Mouse (Mus musculus): ENCODE results near the gene Safb2. TPM values are rescaled to one million over a fixed set of nuclear protein-coding genes. Genes with fewer than 3 reads are reported as not detected.
A peak's percentile ranks its signal among the peaks of the same experiment; 100 is the strongest.

The Safb2 gene
- polyA plus RNA-seq, 1 experiment from 2014 or later: 63.6 TPM

DNA sequence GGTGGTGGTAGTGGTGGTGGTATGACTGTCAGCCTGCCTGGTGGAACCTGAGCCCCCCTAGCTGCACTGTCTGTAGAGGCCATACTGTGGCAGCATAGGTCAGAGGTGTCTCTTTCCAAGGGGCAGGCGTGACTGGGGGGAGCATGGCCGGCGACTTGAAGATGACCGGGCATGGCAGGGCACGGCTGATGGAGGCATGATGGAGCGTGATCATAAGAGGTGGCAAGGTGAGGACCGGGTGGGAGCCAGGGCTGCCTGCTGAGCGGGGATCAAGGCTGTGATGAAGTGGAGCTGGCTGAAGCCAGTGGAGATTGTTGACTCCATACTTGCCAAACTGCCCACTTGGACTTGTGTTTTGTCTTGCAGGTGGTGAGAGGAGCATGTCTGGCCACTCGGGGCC is 21.0 kb upstream of the Safb2 start:
- Histone ChIP-seq H3K4me1 (peaks cover 25% of the 10 kb centered on the region), H3K27me3 (replicated peaks) (no peaks in the 10 kb centered on the region), H3K36me3 (peaks cover 80% of the 10 kb centered on the region), H3K9me3 (replicated peaks) (no peaks in the 10 kb centered on the region), H3K4me3 (no peak overlapping the region), H3K9ac (no peak overlapping the region), H3K27ac (no peak overlapping the region), H3K4me2 (no peak overlapping the region)
- ATAC-seq: no peak
- 83% methylated on average over 9 of the region's 9 CpGs for WGBS (ENCODE audit: insufficient replicate concordance)

DNA sequence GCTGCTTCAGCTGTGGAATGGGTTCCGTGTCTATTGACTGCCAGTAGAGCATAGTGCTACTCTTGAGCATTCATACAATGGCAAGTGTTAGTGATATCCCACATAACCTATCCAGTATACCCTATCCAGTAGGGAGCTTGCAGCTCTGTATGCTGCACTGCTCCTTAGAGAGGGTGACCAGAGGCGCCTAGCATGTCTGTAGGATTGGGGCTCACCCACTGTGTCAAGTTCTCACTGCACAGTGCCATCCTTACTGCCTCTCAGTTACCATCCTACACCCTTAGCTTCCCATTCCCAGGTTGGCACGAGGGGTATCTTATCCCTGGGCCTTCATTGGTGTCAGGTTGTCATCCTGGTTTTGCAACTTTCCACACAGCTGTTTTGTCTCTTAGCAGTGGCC is 20.0 kb upstream of the Safb2 start:
- no peaks in the 10 kb centered on the region for H3K9me3 ChIP-seq (replicated peaks)
- peaks cover 19% of the 10 kb centered on the region for H3K4me1 ChIP-seq
- no peaks in the 10 kb centered on the region for H3K27me3 ChIP-seq (replicated peaks)
- H3K4me3 ChIP-seq: no peak overlapping the region
- peaks cover 90% of the 10 kb centered on the region for H3K36me3 ChIP-seq
- H3K27ac ChIP-seq: no peak overlapping the region
- 80% methylated on average over 3 of the region's 3 CpGs for WGBS (ENCODE audit: insufficient replicate concordance)
- no peak overlapping the region for H3K9ac ChIP-seq
- ATAC-seq: no peak
- no peak overlapping the region for H3K4me2 ChIP-seq

DNA sequence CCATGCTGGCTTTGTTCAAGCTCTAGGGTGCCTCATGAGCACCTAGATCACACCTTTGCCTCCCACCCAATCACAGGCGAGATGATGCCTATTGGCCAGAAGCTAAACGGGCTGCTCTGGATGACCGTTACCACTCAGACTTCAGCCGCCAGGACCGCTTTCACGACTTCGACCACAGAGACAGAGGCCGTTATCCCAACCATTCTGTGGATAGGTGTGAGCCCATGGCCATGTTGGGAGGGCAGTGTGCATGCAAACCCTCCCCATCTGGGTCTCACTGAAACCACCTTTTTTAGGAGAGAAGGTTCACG is 19.6 kb upstream of the Safb2 start:
- peaks cover 94% of the 10 kb centered on the region for H3K36me3 ChIP-seq
- no peak for ATAC-seq

DNA sequence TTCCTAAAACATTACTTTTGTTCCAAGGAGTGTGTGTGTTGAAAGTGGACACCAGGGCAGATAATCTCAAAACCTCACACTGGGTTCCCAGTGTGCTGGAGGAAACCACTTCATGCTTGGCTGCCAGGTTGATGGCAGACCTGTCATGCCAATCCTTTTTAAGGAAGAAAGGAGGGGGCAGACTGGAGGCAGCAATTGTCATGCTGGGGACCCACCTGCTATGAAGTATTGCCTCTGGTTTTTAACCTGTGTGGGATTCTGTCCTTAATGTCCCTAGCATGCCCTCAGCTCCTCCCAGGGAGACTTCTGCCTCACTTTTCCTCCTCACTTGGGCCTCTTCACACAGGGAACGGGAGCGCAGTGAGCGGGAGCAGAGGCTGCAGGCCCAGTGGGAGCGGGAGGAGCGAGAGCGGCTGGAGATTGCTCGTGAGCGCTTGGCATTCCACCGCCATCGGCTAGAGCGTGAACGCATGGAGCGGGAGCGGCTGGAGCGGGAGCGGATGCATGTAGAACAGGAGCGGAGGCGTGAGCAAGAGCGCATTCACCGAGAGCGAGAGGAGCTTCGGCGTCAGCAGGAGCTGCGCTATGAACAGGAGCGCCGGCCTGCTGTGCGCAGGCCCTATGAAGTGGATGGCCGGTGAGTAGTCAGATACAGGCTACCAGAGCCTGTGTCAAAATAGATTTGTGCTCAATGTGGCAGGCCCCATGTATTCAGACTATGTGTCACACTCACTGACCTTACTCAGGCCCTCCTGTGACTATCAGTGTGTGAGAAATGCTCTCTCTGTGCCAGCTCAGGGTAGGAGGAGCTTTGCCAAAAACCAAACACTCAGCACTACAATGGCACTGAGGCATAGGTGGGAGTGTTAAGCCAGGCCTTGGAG is 19.0 kb upstream of the Safb2 start:
- Histone ChIP-seq H3K27me3 (replicated peaks) (no peaks in the 10 kb centered on the region), H3K27ac (no peak overlapping the region), H3K4me1 (peaks cover 11% of the 10 kb centered on the region), H3K4me2 (no peak overlapping the region), H3K9ac (no peak overlapping the region), H3K4me3 (no peak overlapping the region), H3K36me3 (peaks cover 97% of the 10 kb centered on the region), H3K9me3 (replicated peaks) (no peaks in the 10 kb centered on the region)
- WGBS (ENCODE audit: insufficient replicate concordance): 95% methylated on average over 28 of the region's 28 CpGs
- ATAC-seq: no peak

More for the DNA sequence above, 19.6 kb upstream of the Safb2 start:
- Histone ChIP-seq H3K4me2 (no peak overlapping the region), H3K9ac (no peak overlapping the region), H3K4me1 (peaks cover 17% of the 10 kb centered on the region), H3K9me3 (replicated peaks) (no peaks in the 10 kb centered on the region), H3K4me3 (no peak overlapping the region), H3K27me3 (replicated peaks) (no peaks in the 10 kb centered on the region), H3K27ac (no peak overlapping the region)
- 86% methylated on average over 9 of the region's 9 CpGs for WGBS (ENCODE audit: insufficient replicate concordance)

DNA sequence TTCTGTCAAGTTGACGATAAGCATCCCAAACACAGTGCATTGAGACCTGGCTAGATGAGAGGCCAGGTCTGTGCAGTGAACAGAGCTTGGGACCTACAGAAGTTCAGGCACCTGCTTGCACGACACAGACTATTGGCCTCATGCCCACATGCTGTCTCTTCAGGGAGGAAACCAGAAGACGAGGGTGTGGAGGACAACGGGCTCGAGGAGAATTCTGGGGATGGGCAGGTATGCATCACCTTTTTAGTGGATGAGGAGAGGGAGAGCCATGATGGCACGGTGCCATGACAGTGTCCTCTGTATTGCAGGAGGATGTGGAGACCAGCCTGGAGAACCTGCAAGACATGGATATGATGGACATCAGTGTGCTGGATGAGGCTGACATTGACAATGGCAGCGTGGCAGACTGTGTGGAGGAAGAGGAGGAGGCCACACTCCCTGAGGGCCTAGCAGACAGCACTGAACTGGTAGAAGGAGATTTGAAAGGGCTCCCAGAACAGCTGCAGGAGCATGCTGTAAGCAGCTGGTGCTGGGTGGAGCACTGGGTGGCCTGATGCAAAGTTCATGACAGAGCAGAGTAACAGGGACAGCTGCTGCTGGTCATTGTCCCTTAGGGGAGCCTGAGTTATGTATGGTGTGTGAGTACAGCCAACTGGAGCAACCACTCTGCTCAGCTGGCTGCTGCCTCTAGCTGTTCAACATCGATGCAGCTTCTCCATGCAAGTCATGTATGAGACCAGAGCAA is 9.3 kb upstream of the Safb2 start:
- Histone ChIP-seq H3K9ac (no peak overlapping the region), H3K4me3 (no peak overlapping the region), H3K9me3 (replicated peaks) (no peaks in the 10 kb centered on the region), H3K4me2 (no peak overlapping the region), H3K36me3 (peaks cover 97% of the 10 kb centered on the region), H3K27me3 (replicated peaks) (no peaks in the 10 kb centered on the region), H3K4me1 (peaks cover 6% of the 10 kb centered on the region; the same call in 1 of the 2 replicates), H3K27ac (no peak overlapping the region)
- 88% methylated on average over 8 of the region's 8 CpGs for WGBS (ENCODE audit: insufficient replicate concordance)
- ATAC-seq: no peak

GRCm38 (mm10) chr17:56592553-56592952 is 8.2 kb upstream of the Safb2 start:
- no peak for ATAC-seq
- H3K4me1 ChIP-seq: peaks cover 15% of the 10 kb centered on the region
- H3K9me3 ChIP-seq (replicated peaks): no peaks in the 10 kb centered on the region

GRCm38 (mm10) chr17:56588921-56589320 is 4.5 kb upstream of the Safb2 start:
- peaks cover 33% of the 10 kb centered on the region for H3K4me1 ChIP-seq
- H3K27me3 ChIP-seq (replicated peaks): no peaks in the 10 kb centered on the region

More at GRCm38 (mm10) chr17:56592553-56592952, 8.2 kb upstream of the Safb2 start:
- H3K4me3 ChIP-seq: no peak overlapping the region
- no peak overlapping the region for H3K9ac ChIP-seq
- H3K36me3 ChIP-seq: peaks cover 100% of the 10 kb centered on the region
- H3K27ac ChIP-seq: no peak overlapping the region
- H3K4me2 ChIP-seq: no peak overlapping the region
- H3K27me3 ChIP-seq (replicated peaks): no peaks in the 10 kb centered on the region

GRCm38 (mm10) chr17:56587773-56588172 is 3.4 kb upstream of the Safb2 start:
- Histone ChIP-seq H3K27me3 (replicated peaks) (no peaks in the 10 kb centered on the region), H3K4me3 (peak overlapping the region; percentile 95; the same call in 1 of the 2 replicates), H3K9ac (peak overlapping the region; percentile 32; the same call in 1 of the 2 replicates), H3K27ac (no peak overlapping the region), H3K4me2 (no peak overlapping the region), H3K9me3 (replicated peaks) (no peaks in the 10 kb centered on the region), H3K36me3 (peaks cover 74% of the 10 kb centered on the region), H3K4me1 (peaks cover 42% of the 10 kb centered on the region)
- no peak for ATAC-seq
- WGBS (ENCODE audit: insufficient replicate concordance): 92% methylated on average over 1 of the region's 1 CpGs

More at GRCm38 (mm10) chr17:56588921-56589320, 4.5 kb upstream of the Safb2 start:
- Histone ChIP-seq H3K9ac (no peak overlapping the region), H3K27ac (no peak overlapping the region), H3K4me2 (no peak overlapping the region), H3K36me3 (peaks cover 80% of the 10 kb centered on the region), H3K9me3 (replicated peaks) (no peaks in the 10 kb centered on the region), H3K4me3 (no peak overlapping the region)
- ATAC-seq: no peak
- WGBS (ENCODE audit: insufficient replicate concordance): 90% methylated on average over 4 of the region's 4 CpGs

DNA sequence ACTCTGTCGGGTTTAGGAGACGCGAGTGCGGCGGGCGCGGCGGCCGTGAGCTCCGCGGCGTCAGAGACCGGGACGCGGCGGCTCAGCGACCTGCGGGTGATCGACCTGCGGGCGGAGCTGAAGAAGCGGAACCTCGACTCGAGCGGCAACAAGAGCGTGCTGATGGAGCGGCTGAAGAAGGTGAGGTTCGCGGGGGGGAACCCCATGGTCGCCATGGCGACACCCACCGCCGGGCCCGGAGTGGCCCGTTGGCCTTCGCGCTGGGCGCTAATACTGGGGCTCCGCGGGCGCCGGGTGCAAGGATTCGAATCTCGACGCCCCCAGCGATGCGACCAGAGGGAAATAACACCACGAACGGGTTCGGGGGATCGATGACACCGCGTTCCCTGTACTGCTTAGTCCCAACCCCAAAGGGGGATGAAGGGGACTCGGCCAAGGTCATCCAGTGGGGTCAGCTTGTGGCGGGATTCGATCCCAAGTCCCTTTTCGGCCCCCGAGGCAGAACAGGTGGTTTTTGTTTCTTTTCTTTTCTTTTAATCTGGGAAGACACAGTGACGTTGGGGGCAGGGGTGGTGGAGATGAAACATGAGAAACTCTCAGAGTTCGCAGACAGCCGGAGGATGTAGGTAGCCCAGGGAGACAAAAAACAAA is 911 bp upstream of the Safb2 start:
- H3K4me2 ChIP-seq: peak overlapping the region; percentile 93
- H3K4me1 ChIP-seq: peaks cover 57% of the 10 kb centered on the region
- H3K27me3 ChIP-seq (replicated peaks): no peaks in the 10 kb centered on the region
- H3K36me3 ChIP-seq: peaks cover 74% of the 10 kb centered on the region
- no peaks in the 10 kb centered on the region for H3K9me3 ChIP-seq (replicated peaks)
- under 1% methylated on average over 61 of the region's 61 CpGs for WGBS (ENCODE audit: insufficient replicate concordance)
- peak overlapping the region; percentile 97 for H3K27ac ChIP-seq
- H3K4me3 ChIP-seq: peak overlapping the region; percentile 95
- ATAC-seq: 0 out of 2 replicates have a peak, but pooled peaks have one; percentile 8
- H3K9ac ChIP-seq: peak overlapping the region; percentile 96

GRCm38 (mm10) chr17:56583611-56584256 is 651 bp downstream of the Safb2 start:
- no peak for ATAC-seq
- Histone ChIP-seq H3K36me3 (peaks cover 74% of the 10 kb centered on the region), H3K4me3 (peak overlapping the region; percentile 95), H3K9me3 (replicated peaks) (no peaks in the 10 kb centered on the region), H3K27me3 (replicated peaks) (no peaks in the 10 kb centered on the region), H3K4me1 (peaks cover 57% of the 10 kb centered on the region), H3K27ac (peak overlapping the region; percentile 97), H3K4me2 (peak overlapping the region; percentile 93), H3K9ac (peak overlapping the region; percentile 96)
- WGBS (ENCODE audit: insufficient replicate concordance): under 1% methylated on average over 31 of the region's 33 CpGs

DNA sequence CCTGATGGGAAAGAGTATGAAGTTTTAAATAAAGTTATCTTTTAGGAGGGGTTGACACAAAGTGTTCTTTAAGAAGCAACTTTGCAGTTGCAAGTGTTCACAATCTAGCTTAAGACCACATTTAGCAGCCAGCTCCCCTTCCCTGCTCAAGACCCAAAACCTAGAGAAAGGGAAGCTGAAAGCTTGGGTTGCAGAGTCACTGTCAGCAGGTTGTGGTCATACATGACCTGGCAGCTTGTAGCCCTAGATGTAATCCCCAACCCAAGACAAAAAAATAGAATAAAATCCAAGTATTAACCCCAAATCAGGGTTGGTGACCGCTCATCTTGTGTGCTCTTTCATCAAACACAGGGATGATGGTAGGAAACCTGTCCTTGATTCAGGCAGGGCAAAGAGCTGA is 1.3 kb downstream of the Safb2 start:
- Histone ChIP-seq H3K9me3 (replicated peaks) (no peaks in the 10 kb centered on the region), H3K4me3 (peak overlapping the region; percentile 95), H3K27me3 (replicated peaks) (no peaks in the 10 kb centered on the region), H3K36me3 (peaks cover 74% of the 10 kb centered on the region), H3K4me1 (peaks cover 51% of the 10 kb centered on the region), H3K27ac (peak overlapping the region; percentile 97), H3K9ac (peak overlapping the region; percentile 96), H3K4me2 (peak overlapping the region; percentile 93)
- no peak for ATAC-seq
- 68% methylated on average over 1 of the region's 1 CpGs for WGBS (ENCODE audit: insufficient replicate concordance)

All from liver, embryonic 12.5 days (tissue).